ENCODE assay signal across 24 mouse cellular contexts in the genomic region with DNA sequence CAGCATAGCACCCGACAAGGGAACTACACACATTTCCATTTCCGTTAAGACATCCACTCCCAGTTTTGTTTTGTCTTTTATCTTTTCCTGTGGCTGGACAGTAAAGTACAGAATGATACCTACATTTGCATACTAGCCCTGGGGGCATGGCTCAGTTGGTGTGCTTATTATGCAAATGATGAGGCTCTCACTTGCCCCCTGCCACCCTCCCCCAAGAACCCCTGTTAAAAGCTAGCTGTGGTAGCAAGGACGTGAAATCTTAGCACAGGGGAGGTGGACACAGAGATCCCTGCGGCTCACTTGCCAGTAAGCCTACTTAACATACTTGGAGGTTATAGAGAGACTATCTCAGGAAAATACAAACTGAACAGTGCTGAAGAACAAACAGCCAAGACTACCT.
DNase-seq lines count a peak whose midpoint lies in the region; ATAC-seq and TF ChIP-seq lines count a peak whose summit lies in the region.
"Had no signal": no experiment of that assay in that cellular context is flagged by ENCODE, and none has a peak within 500 bp of the region (broad histone marks: within the 10 kb centered on the region; RNA-seq: fewer than 3 reads in every experiment).

No protein-coding gene starts in this region.

- H3K4me2 ChIP-seq in hindbrain, embryonic 11.5 days (replicated peaks; ENCODE audit: low read depth, low read length) = no peak overlapping the region
- no peak overlapping the region for H3K4me2 ChIP-seq in hindbrain, embryonic 13.5 days
- H3K4me2 ChIP-seq: heart, embryonic 13.5 days; hindbrain, embryonic 14.5 days had no signal

- ATAC-seq in hindbrain, embryonic 11.5 days (ENCODE audit: low FRiP score) = peak; percentile 38; the same call in 1 of the 2 replicates
- no peak; the same call in 1 of the 2 replicates for ATAC-seq in hindbrain, embryonic 13.5 days (ENCODE audit: low FRiP score)
- ATAC-seq: activated CD4-positive, CD25-positive, alpha-beta regulatory T cell, adult 4 months; forebrain, postnatal 0 days; Patski had no signal

- TF ChIP-seq POLR2A in brain, embryonic 14.5 days (IDR thresholded peaks at IDR 0.05; ENCODE audit: borderline replicate concordance, extremely low read depth, insufficient read depth, insufficient read length, poor library complexity, severe bottlenecking) = no peak

- no peaks in the 10 kb centered on the region for H3K9me3 ChIP-seq in hindbrain, embryonic 11.5 days (ENCODE audit: control insufficient read depth, low read length)
- H3K9me3 ChIP-seq in hindbrain, embryonic 13.5 days = no peaks in the 10 kb centered on the region
- H3K9me3 ChIP-seq: heart, embryonic 13.5 days had no signal

- H3K27me3 ChIP-seq in hindbrain, embryonic 11.5 days (ENCODE audit: control insufficient read depth, insufficient read depth, low read length) = no peaks in the 10 kb centered on the region
- H3K27me3 ChIP-seq in hindbrain, embryonic 13.5 days = no peaks in the 10 kb centered on the region
- H3K27me3 ChIP-seq: heart, embryonic 13.5 days; Patski had no signal

- no peak overlapping the region for H3K4me3 ChIP-seq in hindbrain, embryonic 11.5 days (ENCODE audit: low read depth, low read length)
- no peak overlapping the region for H3K4me3 ChIP-seq in hindbrain, embryonic 13.5 days
- H3K4me3 ChIP-seq: heart, embryonic 13.5 days had no signal

- WGBS in hindbrain, embryonic 11.5 days = 73% methylated on average over 4 of the region's 4 CpGs
- WGBS in hindbrain, embryonic 13.5 days = 59% methylated on average over 4 of the region's 4 CpGs

- H3K9ac ChIP-seq in hindbrain, embryonic 11.5 days (ENCODE audit: low read depth, low read length) = no peak overlapping the region
- no peak overlapping the region for H3K9ac ChIP-seq in hindbrain, embryonic 13.5 days
- H3K9ac ChIP-seq: forebrain, postnatal 0 days; heart, embryonic 13.5 days; hindbrain, embryonic 14.5 days had no signal

- H3K27ac ChIP-seq in hindbrain, embryonic 11.5 days (ENCODE audit: low read depth, low read length) = no peak overlapping the region
- no peak overlapping the region for H3K27ac ChIP-seq in hindbrain, embryonic 13.5 days
- H3K27ac ChIP-seq: heart, embryonic 13.5 days; hindbrain, embryonic 14.5 days had no signal

- DNase-seq in hindbrain, embryonic 11.5 days (ENCODE audit: low spot score) = no peak
- peak; percentile 15 for DNase-seq in retina, postnatal 1 day
- DNase-seq in retina, embryonic 14.5 days (ENCODE audit: low spot score) = no peak
- DNase-seq in brain, embryonic 14.5 days (ENCODE audit: low read depth) = peak; percentile 73
- DNase-seq in cerebellum, postnatal 10 days = no peak
- DNase-seq in urinary bladder, postnatal 25 days (ENCODE audit: low spot score) = no peak
- no peak for DNase-seq in cerebellum, adult 9-11 months
- DNase-seq: adrenal gland, postnatal 10 days; cerebellum, adult 2 months; forebrain, postnatal 0 days; gastrocnemius, postnatal 14 days; heart, adult 18-20 months; heart, postnatal 14 days; kidney, adult 2 months; kidney, postnatal 10 days; lung, postnatal 4 days; right cerebral cortex, adult 18-20 months; right cerebral cortex, postnatal 4 days; thymus, postnatal 25 days had no signal

- no peaks in the 10 kb centered on the region for H3K4me1 ChIP-seq in hindbrain, embryonic 11.5 days (replicated peaks; ENCODE audit: control insufficient read depth, insufficient read depth, low read length)
- 0 out of 2 replicates have a peak, but pooled peaks cover 4% of the 10 kb centered on the region for H3K4me1 ChIP-seq in hindbrain, embryonic 13.5 days (replicated peaks)
- H3K4me1 ChIP-seq: heart, embryonic 13.5 days had no signal

- no peaks in the 10 kb centered on the region for H3K36me3 ChIP-seq in hindbrain, embryonic 11.5 days (ENCODE audit: control insufficient read depth, insufficient read depth, low read length)
- H3K36me3 ChIP-seq in hindbrain, embryonic 13.5 days = no peaks in the 10 kb centered on the region
- H3K36me3 ChIP-seq: heart, embryonic 13.5 days had no signal

- TF ChIP-seq CTCF in brain, embryonic 14.5 days (IDR thresholded peaks at IDR 0.05; ENCODE audit: borderline replicate concordance, extremely low read depth, insufficient read depth, insufficient read length) = no peak

Comparison
In these comparisons a context has a peak if more than half of its experiments do, and no peak if none do; other contexts are left out.
1. DNase-seq: peak in retina, postnatal 1 day (single experiment) and brain, embryonic 14.5 days (single experiment); none in hindbrain, embryonic 11.5 days (single experiment), retina, embryonic 14.5 days (single experiment), cerebellum, postnatal 10 days (0 of 2), urinary bladder, postnatal 25 days (single experiment) and cerebellum, adult 9-11 months (single experiment).